Mouse (Mus musculus): Measurements from ENCODE around the gene Adgrf5.
"Not testable (repeated sequence)": the region's sequence is repeated elsewhere in the genome, so short reads cannot be mapped to it uniquely, and the experiment has no call there.

Adgrf5 gene

DNA sequence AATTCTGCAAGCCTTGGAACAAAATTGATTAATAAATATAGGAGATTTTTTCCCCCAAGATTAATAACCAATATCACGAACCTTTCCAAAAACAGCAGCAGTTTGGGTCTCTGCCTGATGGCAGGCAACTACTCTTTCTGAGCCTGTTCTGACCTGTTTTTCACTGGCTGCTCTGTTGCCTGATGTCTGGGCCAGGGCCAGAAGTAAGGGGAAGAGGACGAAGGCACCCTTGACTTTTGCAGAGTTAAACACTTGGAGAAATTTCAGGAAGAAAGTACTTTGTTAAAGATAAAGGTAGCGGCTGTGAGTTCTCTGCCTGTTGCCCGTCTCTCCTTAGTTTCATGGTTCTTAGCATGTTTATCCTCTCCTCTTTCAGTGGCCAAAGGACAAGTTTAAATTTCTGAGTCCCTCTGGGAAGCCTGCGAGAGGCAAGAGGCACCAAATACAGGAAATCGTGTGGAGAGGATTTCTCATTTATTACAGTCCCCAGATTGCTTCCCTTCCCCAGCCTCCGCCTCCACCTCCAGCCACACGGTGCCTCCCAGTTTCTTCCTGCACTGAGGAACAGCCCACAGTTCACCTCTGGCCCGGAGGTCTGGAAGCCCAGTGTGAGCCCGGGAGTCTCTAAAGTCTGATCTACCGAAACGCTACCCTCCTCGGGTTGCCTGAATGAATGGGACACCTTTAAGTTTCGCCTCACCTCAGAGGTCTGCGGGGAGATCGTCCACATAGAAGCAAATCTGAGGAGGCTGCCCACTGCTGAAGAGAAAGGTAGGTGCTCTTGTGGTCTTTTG, at the start of gene Adgrf5:
Adgrf5 (plus strand) TSS at position 626 of the 794 bp plus-strand sequence.
- in situ Hi-C loops (cut with MboI; ENCODE audit: low pct_unique_long_range_greater_than_20kb in 1 of 2, low sequenced_read_pairs in 2 of 2, unreplicated experiment in 1 of 2) = loop anchor here in 1 of 2 experiments (5.0 kb wide), 1 partner anchor 52 kb away; no protein-coding TSS in a partner anchor

DNA sequence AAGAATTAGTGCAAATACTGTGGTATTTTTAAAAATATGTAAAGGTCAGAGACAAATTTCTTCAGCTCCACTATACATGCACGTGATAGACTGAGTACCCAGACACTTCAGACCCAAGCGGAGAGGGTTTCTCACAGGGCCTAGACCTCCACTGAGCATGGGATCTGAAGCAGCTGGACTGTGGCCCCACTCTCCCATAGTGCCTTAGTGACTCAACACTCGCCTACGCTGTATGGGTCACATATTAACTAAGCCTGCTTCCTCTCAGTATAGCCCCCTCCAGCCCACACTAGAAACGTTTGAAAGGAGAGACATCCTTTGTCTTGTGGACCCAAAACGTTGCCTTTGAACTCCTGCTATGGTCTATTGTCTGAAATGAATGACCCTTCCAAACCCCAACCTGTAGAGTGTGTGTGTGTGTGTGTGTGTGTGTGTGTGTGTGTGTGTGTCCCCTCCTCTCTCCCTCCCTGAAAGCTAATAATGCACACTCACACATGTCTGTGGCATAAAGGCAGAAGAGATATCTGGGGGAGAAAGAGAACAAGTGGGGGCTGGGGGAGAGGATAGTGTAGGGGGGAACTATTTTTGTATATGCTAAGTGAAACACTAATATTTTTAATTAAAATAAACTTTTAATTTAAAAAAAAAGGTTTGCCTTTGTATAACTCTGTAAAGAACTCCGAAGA, 34.1 kb upstream of the Adgrf5 start:
- in situ Hi-C loops (cut with MboI; ENCODE audit: low pct_unique_long_range_greater_than_20kb in 1 of 2, low sequenced_read_pairs in 2 of 2, unreplicated experiment in 1 of 2) = loop anchor here (10.0 kb wide), 2 partner anchors 129 to 289 kb away; no protein-coding TSS in a partner anchor

DNA sequence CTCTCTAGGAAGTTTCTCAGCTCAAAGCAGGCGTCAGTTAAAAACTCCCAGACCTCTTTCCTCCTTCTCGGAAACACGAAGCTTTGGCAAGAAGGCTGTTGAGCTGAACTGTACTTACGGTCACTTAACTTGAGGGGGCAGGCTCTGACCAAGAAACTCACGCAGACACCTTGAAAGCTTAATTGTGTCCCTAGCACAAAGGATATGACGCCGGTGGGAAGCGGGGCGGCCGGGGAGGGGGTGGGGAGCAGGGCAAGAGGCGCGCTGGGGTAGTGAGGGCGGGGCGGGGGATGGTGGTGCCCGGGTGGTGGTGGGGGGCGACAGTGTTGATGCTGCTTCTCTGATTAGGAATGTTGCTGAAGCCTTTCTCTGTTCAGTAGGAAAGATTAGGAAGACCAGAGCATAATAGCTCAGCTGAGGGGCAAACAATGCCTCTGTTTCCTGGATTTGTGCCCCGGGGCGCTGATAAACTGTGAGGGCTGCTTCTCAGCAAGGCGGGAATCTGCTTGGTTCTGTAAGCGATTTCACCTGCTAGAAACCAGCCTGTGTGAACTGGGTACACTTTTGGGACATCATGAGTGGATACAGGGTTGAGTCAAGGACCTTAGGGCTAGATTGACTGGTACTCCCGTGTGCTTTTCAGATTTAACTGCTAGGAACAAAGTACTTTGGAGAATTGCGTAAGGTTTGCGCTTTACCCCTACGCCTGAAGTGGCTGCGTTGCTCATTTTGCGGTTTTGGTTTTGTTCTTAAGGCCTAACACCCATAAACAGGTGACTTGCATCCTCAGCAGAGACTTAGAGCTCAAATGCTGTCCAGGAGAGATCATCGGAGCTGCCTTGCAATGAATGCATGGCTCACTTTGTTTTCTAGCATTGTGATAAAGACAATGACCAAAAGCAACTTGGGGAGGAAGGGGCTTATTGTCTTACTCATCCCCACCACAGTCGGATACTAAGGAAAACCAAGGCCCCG, 33.2 kb upstream of the Adgrf5 start:
- in situ Hi-C loops (cut with MboI; ENCODE audit: low pct_unique_long_range_greater_than_20kb in 1 of 2, low sequenced_read_pairs in 2 of 2, unreplicated experiment in 1 of 2) = loop anchor here (10.0 kb wide), 2 partner anchors 128 to 288 kb away; no protein-coding TSS in a partner anchor

- in situ Hi-C loops (cut with MboI; ENCODE audit: low pct_unique_long_range_greater_than_20kb in 1 of 2, low sequenced_read_pairs in 2 of 2, unreplicated experiment in 1 of 2) = loop anchor here (10.0 kb wide), 2 partner anchors 127 to 287 kb away; no protein-coding TSS in a partner anchor
Measured at GRCm38 (mm10) chr17:43327810-43328209, 32.4 kb upstream of the Adgrf5 start.

- in situ Hi-C loops (cut with MboI; ENCODE audit: low pct_unique_long_range_greater_than_20kb in 1 of 2, low sequenced_read_pairs in 2 of 2, unreplicated experiment in 1 of 2) = loop anchor here (10.0 kb wide), 2 partner anchors 126 to 286 kb away; no protein-coding TSS in a partner anchor
Measured at GRCm38 (mm10) chr17:43329216-43329615, 31.0 kb upstream of the Adgrf5 start.

- in situ Hi-C loops (cut with MboI; ENCODE audit: low pct_unique_long_range_greater_than_20kb in 1 of 2, low sequenced_read_pairs in 2 of 2, unreplicated experiment in 1 of 2) = loop anchor here (10.0 kb wide), 2 partner anchors 125 to 285 kb away; no protein-coding TSS in a partner anchor
Measured at GRCm38 (mm10) chr17:43329761-43330183, 30.5 kb upstream of the Adgrf5 start.

- in situ Hi-C loops (cut with MboI; ENCODE audit: low pct_unique_long_range_greater_than_20kb in 1 of 2, low sequenced_read_pairs in 2 of 2, unreplicated experiment in 1 of 2) = no loop called here
Measured at GRCm38 (mm10) chr17:43332686-43333085, 27.6 kb upstream of the Adgrf5 start.

- in situ Hi-C loops (cut with MboI; ENCODE audit: low pct_unique_long_range_greater_than_20kb in 1 of 2, low sequenced_read_pairs in 2 of 2, unreplicated experiment in 1 of 2) = no loop called here
Measured at GRCm38 (mm10) chr17:43334074-43334473, 26.2 kb upstream of the Adgrf5 start.

- in situ Hi-C loops (cut with MboI; ENCODE audit: low pct_unique_long_range_greater_than_20kb in 1 of 2, low sequenced_read_pairs in 2 of 2, unreplicated experiment in 1 of 2) = no loop called here
Measured at GRCm38 (mm10) chr17:43337643-43338042, 22.6 kb upstream of the Adgrf5 start.

DNA sequence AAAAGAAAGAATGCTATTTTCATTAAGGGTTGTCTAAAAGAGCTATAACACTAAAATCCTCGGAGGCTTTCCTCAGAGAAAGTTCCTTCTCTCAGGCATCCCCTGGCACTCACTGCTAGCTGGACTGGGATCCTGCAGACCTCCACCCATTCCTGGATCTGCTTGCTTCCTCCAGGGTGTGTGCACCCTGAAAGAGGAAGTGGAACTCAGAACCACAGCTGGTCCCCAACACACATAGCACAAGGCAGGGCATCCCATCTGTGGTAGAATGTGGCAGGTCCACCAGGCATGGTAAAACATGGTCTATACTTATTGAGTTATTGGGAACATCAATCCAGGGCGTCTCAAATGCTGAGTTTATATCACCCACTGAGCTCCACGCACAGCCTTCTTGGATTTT, 22.0 kb upstream of the Adgrf5 start:
- in situ Hi-C loops (cut with MboI; ENCODE audit: low pct_unique_long_range_greater_than_20kb in 1 of 2, low sequenced_read_pairs in 2 of 2, unreplicated experiment in 1 of 2) = no loop called here

DNA sequence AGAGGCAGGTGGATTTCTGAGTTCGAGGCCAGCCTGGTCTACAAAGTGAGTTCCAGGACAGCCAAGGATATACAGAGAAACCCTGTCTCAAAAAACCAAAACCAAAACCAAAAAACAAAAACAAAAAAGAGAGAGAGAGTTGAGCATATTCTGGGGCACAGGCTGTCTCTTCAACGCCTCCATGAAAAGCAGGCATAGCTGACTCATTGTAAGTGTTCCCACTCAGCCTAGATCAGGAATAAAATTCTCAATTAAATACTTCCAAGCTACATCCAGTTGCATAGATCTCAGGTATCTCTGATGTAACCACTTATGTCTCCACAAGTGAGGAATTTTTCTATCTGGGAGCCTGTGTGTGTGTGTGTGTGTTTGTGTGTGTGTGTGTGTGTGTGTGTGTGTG, 13.8 kb upstream of the Adgrf5 start:
- in situ Hi-C loops (cut with MboI; ENCODE audit: low pct_unique_long_range_greater_than_20kb in 1 of 2, low sequenced_read_pairs in 2 of 2, unreplicated experiment in 1 of 2) = not testable (repeated sequence)

- in situ Hi-C loops (cut with MboI; ENCODE audit: low pct_unique_long_range_greater_than_20kb in 1 of 2, low sequenced_read_pairs in 2 of 2, unreplicated experiment in 1 of 2) = no loop called here
Measured at GRCm38 (mm10) chr17:43357902-43358539, 2.2 kb upstream of the Adgrf5 start.

GRCm38 (mm10) chr17:43361021-43361420, 770 bp downstream of the Adgrf5 start:
- in situ Hi-C loops (cut with MboI; ENCODE audit: low pct_unique_long_range_greater_than_20kb in 1 of 2, low sequenced_read_pairs in 2 of 2, unreplicated experiment in 1 of 2) = loop anchor here in 1 of 2 experiments (5.0 kb wide), 1 partner anchor 51 kb away; no protein-coding TSS in a partner anchor

GRCm38 (mm10) chr17:43362362-43362761, 2.1 kb downstream of the Adgrf5 start:
- in situ Hi-C loops (cut with MboI; ENCODE audit: low pct_unique_long_range_greater_than_20kb in 1 of 2, low sequenced_read_pairs in 2 of 2, unreplicated experiment in 1 of 2) = loop anchor here in 1 of 2 experiments (5.0 kb wide), 1 partner anchor 50 kb away; no protein-coding TSS in a partner anchor

- in situ Hi-C loops (cut with MboI; ENCODE audit: low pct_unique_long_range_greater_than_20kb in 1 of 2, low sequenced_read_pairs in 2 of 2, unreplicated experiment in 1 of 2) = loop anchor here in 1 of 2 experiments (5.0 kb wide), 1 partner anchor 49 kb away; no protein-coding TSS in a partner anchor
Measured at GRCm38 (mm10) chr17:43362881-43363280, 2.6 kb downstream of the Adgrf5 start.

GRCm38 (mm10) chr17:43363921-43364320, 3.7 kb downstream of the Adgrf5 start:
- in situ Hi-C loops (cut with MboI; ENCODE audit: low pct_unique_long_range_greater_than_20kb in 1 of 2, low sequenced_read_pairs in 2 of 2, unreplicated experiment in 1 of 2) = loop anchor here in 1 of 2 experiments (5.0 kb wide), 1 partner anchor 48 kb away; no protein-coding TSS in a partner anchor

DNA sequence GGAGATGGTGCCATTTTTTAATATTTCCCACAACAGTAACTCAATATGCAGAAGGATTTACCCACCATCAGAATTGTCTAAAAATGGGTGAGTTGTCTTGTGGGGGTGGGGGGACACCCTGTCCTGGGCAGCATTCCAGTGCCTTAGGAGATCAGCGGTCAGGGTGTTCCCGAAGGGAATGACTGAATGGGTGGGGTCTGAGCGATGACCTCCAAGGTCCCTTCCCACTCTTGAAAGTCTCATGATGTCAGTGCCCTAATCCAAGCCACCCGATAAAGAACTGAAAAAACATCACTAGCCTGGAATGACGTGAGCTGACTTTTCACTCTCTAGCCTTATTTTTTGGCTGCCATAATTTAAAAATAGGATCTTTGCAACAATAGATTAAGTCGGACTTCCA, 5.0 kb downstream of the Adgrf5 start:
- in situ Hi-C loops (cut with MboI; ENCODE audit: low pct_unique_long_range_greater_than_20kb in 1 of 2, low sequenced_read_pairs in 2 of 2, unreplicated experiment in 1 of 2) = no loop called here
